Mouse (Mus musculus) hindbrain, embryonic 16.5 days (tissue): Measurements from ENCODE around the gene Gm20605. TPM values are rescaled to one million over a fixed set of nuclear protein-coding genes. Genes with fewer than 3 reads are reported as not detected.

Experiments
- ATAC-seq: fragments of 200-750 bp; cut with Nextera tagmentation; 2 replicates; pipeline ENCODE4 v1.8.0; 2017; ENCODE audit warnings: moderate TSS enrichment, moderate library complexity
- H3K27ac ChIP-seq: fragments of 300-500 bp; sonication (generic); 2 replicates; pipeline ENCODE4 v1.5.1; 2014; ENCODE audit warnings: low read depth, mild to moderate bottlenecking, control low read depth, low read length, moderate library complexity
- H3K27me3 ChIP-seq: fragments of 300-500 bp; sonication (generic); replicated peaks from 2 replicates; pipeline ENCODE4 v1.6.1; 2014; ENCODE audit warnings: low read length; ENCODE audit not compliant: control insufficient read depth, insufficient read depth
- H3K36me3 ChIP-seq: fragments of 300-500 bp; sonication (generic); 2 replicates; pipeline ENCODE4 v1.6.1; 2014; ENCODE audit warnings: mild to moderate bottlenecking, low read length, moderate library complexity, mixed read lengths; ENCODE audit not compliant: control insufficient read depth, insufficient read depth
- H3K4me1 ChIP-seq: fragments of 300-500 bp; sonication (generic); 2 replicates; pipeline ENCODE4 v1.6.1; 2014; ENCODE audit warnings: low read depth, low read length; ENCODE audit not compliant: control insufficient read depth, insufficient read depth
- H3K4me2 ChIP-seq: fragments of 300-500 bp; sonication (generic); 2 replicates; pipeline ENCODE4 v1.6.1; 2014; ENCODE audit warnings: mild to moderate bottlenecking, low read length, control low read depth, moderate library complexity
- H3K4me3 ChIP-seq: fragments of 300-500 bp; sonication (generic); 2 replicates; pipeline ENCODE4 v1.5.1; 2014; ENCODE audit warnings: mild to moderate bottlenecking, low read length, control low read depth, moderate library complexity
- H3K9ac ChIP-seq: fragments of 300-500 bp; sonication (generic); 2 replicates; pipeline ENCODE4 v1.6.1; 2014; ENCODE audit warnings: low read depth, mild to moderate bottlenecking, control low read depth, low read length, moderate library complexity
- H3K9me3 ChIP-seq: fragments of 300-500 bp; sonication (generic); 2 replicates; pipeline ENCODE4 v1.6.1; 2014; ENCODE audit warnings: mild to moderate bottlenecking, low read length, moderate library complexity; ENCODE audit not compliant: control insufficient read depth
- WGBS: fragments of 180-500 bp; shearing (Covaris S2); extraction: QIAGEN DNeasy Blood & Tissue Kit; methylation state at CpG from one replicate; pipeline ENCODE4 v1.1.7; 2014; 5-methylcytosine and 5-hydroxymethylcytosine counted together
- polyA plus RNA-seq: library from polyadenylated mRNA; unstranded; fragments of >200 nt; fragmentation: Nextera tagmentation; extraction: Ambion mirVana; gene quantifications from 2 replicates; pipeline ENCODE4 v1.2.1, GENCODE M21; 2015

Gm20605 gene
- polyA plus RNA-seq, 1 experiment from 2014 or later, result 7.4 TPM

DNA sequence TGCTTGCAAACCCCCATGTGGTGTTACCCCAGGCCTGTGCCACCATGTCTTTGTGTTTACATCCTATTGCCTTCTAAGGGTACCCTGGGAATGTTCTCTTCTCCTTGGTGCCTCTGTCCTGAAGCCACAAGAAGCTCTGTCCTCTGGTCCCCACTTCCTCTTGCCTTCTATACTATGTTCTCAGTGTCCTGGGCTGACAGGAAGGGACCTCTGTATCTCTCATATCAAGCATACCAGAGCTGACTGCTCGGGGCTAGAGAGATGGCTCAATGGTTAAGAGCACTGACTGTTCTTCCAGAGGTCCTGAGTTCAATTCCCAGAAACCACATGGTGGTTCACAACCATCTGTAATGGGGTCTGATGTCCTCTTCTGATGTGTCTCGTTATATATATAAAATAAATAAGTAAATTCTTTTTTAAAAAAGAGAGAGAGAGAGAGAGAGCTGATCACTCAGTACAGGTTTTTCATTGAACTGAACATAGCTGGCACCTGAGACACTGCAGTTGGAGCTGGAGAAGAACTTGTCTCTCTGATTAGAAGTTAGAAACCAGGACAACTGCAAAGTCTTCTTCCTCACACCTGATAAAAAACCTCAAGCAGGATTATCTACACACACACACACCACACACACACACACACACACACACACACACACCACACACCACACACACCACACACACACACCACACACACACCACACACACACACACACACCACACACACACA lies 30.7 kb upstream of the Gm20605 start:
- Histone ChIP-seq H3K36me3 (peaks cover 2% of the 10 kb centered on the region), H3K4me2 (no peak overlapping the region), H3K4me1 (peaks cover 16% of the 10 kb centered on the region), H3K4me3 (no peak overlapping the region), H3K27me3 (no peaks in the 10 kb centered on the region), H3K9me3 (no peaks in the 10 kb centered on the region), H3K27ac (no peak overlapping the region), H3K9ac (no peak overlapping the region)
- no peak for ATAC-seq
- 96% methylated on average over 2 of the region's 2 CpGs for WGBS

DNA sequence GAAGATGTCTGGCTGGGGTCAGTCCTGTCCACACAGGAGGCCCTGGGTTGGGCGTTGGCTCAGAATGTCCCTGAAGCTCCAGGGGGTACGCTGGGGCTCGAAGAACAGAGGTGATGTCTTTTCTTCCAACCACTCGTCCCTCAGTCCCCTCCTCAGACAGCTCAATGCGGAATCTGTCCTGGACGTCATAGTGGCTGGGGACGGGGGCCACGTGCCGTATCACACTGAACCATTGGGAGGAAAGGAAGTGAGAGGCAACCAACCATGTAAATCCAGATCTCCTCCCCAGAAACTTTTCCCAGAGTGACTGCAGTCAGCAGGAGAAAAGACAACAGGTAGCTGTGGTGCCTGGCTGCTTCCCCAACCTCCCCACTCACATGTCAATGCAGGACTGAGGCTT lies 29.4 kb upstream of the Gm20605 start:
- H3K9me3 ChIP-seq, result no peaks in the 10 kb centered on the region
- H3K36me3 ChIP-seq, result peaks cover 2% of the 10 kb centered on the region
- H3K4me1 ChIP-seq, result peaks cover 16% of the 10 kb centered on the region
- peak overlapping the region; percentile 63 for H3K4me3 ChIP-seq
- H3K27me3 ChIP-seq, result no peaks in the 10 kb centered on the region
- no peak for ATAC-seq
- H3K27ac ChIP-seq, result no peak overlapping the region
- peak overlapping the region; percentile 86 for H3K4me2 ChIP-seq
- peak overlapping the region; percentile 86 for H3K9ac ChIP-seq
- 56% methylated on average over 9 of the region's 9 CpGs for WGBS

DNA sequence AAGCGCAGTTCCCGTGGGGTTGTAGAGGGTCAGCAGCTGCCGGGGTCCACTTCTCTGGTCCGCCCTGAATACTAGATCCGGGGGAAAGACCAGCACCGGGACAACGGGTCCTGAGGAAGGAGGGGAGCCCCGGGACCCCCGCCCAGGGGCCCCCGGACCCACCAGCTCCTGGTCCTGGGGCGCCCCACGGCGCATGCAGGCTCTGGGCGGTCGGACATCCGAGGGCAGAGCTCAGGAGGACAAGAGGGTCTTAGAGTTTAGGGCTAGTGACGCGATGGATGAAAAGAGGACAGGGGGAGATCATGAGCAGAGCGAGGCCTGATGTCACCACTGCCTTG lies 28.7 kb upstream of the Gm20605 start:
- H3K27me3 ChIP-seq, result no peaks in the 10 kb centered on the region
- ATAC-seq, result peak; percentile 13
- WGBS, result 4% methylated on average over 19 of the region's 19 CpGs

DNA sequence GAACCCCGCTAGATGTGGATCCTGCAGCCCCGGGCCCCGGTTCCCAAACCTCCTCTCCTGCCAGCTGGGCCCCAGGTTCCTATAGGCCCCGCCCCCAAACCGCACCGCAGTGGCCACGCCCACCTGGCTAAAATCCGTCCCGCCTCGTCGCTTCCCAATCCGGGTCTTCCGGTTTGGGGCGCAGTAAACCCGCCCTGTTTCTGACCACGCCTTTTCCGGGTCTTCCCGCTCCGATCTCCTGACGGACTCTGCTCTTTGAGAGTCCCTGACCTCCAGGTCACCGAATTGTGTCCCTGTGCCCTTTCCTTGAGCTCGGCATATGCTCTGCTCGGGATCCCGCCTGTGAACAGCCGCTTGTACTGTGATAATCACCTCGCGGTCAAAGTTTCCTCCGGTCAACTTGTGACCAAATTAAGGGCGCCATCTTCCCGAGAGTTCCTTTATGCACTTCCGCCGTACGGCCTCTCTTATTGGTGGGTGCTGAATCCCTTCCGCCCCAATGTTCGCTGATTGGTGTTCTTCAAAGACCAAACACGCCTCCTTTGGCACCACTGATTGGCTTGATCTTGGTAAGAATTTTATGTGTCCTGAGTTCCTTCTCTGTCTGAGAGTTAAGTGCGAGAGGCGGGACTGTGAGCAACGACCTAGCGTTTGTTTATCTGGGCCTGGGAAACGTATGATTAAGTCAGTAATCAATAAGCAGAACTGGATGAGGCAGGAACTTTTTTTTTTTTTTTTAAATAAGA lies 28.2 kb upstream of the Gm20605 start, which contains the start of gene Mospd3:
Mospd3 (minus strand) TSS at position 440 of the 746 bp plus-strand sequence.
- peaks cover 16% of the 10 kb centered on the region for H3K4me1 ChIP-seq
- peak within 1 kb of the TSS; percentile 63 for H3K4me3 ChIP-seq
- H3K27me3 ChIP-seq, result no peaks in the 10 kb centered on the region
- H3K4me2 ChIP-seq, result peak within 1 kb of the TSS; percentile 86
- peak; percentile 97 for ATAC-seq
- H3K9me3 ChIP-seq, result no peaks in the 10 kb centered on the region
- H3K27ac ChIP-seq, result peak within 1 kb of the TSS; percentile 81
- peaks cover 2% of the 10 kb centered on the region; the same call in 1 of the 2 replicates for H3K36me3 ChIP-seq
- H3K9ac ChIP-seq, result peak within 1 kb of the TSS; percentile 86
- under 1% methylated on average over 37 of the region's 41 CpGs for WGBS

More for the DNA sequence above, 28.7 kb upstream of the Gm20605 start:
- Histone ChIP-seq H3K36me3 (peaks cover 2% of the 10 kb centered on the region; the same call in 1 of the 2 replicates), H3K4me2 (peak overlapping the region; percentile 86), H3K4me1 (peaks cover 16% of the 10 kb centered on the region), H3K27ac (peak overlapping the region; percentile 27; the same call in 1 of the 2 replicates), H3K4me3 (peak overlapping the region; percentile 63), H3K9me3 (no peaks in the 10 kb centered on the region), H3K9ac (peak overlapping the region; percentile 86)

DNA sequence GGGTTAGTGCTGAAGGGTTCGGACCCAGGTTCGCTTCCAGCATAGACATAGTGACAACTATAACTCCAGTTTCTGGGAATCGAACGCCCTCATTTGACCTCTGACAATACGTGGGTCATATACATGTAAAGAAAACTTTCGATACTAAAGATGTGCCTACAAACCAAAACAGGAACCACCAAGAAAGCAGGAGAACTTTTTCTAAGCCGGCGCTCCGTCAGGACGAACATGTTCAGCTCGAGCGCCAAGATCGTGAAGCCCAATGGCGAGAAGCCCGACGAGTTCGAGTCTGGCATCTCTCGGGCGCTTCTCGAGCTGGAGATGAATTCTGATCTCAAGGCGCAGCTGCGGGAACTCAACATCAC lies 27.6 kb upstream of the Gm20605 start:
- peak overlapping the region; percentile 81 for H3K4me2 ChIP-seq
- ATAC-seq, result no peak
- peak overlapping the region; percentile 63 for H3K4me3 ChIP-seq
- peaks cover 16% of the 10 kb centered on the region for H3K4me1 ChIP-seq
- peaks cover 2% of the 10 kb centered on the region; the same call in 1 of the 2 replicates for H3K36me3 ChIP-seq
- H3K27ac ChIP-seq, result 0 out of 2 replicates have a peak overlapping the region, but pooled peaks have one; percentile 16
- no peaks in the 10 kb centered on the region for H3K27me3 ChIP-seq
- under 1% methylated on average over 22 of the region's 22 CpGs for WGBS
- H3K9ac ChIP-seq, result peak overlapping the region; percentile 48
- no peaks in the 10 kb centered on the region for H3K9me3 ChIP-seq

DNA sequence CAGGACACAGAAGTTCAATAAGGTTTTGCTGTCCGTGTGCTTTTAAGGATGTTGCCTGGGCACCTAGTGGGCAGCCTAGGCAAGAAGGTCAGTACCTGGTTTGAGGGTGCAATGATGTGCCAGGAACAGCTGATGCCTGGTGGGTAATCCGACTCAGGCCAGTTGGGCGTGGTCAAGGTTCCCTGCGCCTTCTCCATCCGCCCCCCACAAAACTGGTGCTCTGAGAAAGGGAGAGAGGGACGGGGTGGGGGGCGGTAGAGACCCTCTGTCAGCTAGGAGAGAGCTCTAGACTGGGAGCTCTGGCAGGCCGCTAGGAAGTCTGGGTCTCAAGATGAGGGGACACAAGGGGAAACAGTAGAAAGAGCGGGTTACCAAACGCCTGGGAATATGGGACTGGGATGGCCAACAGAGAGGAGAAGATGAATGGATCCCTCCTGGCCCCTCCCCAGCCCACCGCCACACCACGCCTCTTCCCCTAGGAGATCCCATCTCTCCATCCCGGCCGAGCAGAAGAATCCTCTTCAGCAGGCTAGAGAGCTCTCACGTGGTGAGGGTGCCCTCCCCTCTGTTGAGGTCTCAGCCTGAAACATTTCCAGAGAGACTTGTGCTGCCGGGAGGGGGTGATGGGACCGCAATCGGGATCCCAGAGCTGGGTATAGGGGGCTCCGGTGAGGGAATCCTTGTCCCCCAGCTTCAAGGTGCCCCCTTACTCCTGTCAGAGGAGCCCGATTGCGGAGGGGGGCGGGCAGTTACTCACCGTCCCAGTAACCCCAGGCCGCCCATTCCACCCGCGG lies 20.9 kb upstream of the Gm20605 start:
- peak overlapping the region; percentile 41 for H3K4me2 ChIP-seq
- no peak; the same call in 1 of the 2 replicates for ATAC-seq
- 14% methylated on average over 26 of the region's 26 CpGs for WGBS
- H3K4me1 ChIP-seq, result peaks cover 6% of the 10 kb centered on the region
- H3K9me3 ChIP-seq, result no peaks in the 10 kb centered on the region
- H3K9ac ChIP-seq, result peak overlapping the region; percentile 48
- H3K4me3 ChIP-seq, result peak overlapping the region; percentile 18
- no peaks in the 10 kb centered on the region for H3K27me3 ChIP-seq
- no peak overlapping the region for H3K27ac ChIP-seq
- H3K36me3 ChIP-seq, result no peaks in the 10 kb centered on the region

DNA sequence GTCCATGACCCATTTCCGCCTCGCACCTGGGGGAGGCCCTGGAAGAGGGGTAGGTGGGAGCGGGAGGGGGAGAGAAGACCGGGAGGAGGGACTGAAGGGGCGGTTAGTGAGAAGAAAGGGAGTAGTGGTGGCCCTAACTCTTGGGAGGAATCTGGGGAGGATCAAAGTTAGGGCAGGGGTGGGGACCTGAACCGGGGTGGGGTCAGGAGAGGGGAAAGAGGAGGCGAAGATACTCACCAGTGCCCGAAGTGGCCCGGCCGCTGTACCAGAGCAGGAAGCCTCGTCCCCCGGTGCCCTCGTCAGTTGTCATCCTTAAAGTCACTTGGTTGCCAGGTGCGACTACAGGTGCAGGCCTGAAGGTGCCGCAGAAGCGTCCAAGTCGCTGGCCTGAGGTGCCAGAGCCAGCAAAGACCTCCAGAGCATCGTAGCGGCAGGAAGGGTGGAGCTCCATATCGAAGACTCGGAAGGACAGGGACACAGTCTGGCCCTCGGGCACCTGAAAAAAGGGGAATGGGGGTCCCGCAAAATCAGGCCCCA lies 20.3 kb upstream of the Gm20605 start:
- 19% methylated on average over 23 of the region's 23 CpGs for WGBS
- peak overlapping the region; percentile 18 for H3K4me3 ChIP-seq

DNA sequence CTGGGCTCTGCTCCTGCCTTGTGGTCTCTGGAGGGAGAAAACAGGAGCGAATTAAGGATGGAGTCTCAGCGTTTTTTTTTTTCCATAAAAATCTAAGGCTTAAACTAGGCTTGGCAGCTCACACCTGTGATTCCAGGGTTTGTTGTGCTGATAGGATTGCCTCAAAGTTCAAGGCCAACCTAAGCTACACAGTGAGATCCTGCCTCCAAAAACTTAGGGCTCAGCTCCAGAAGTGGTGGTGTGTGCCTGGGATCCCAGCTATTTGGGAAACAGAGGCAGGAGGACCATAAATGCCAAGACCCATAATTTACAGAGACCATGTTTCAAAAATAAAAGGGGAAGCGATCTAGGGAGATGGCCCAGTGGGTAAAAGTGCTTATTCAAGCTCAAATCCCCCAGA lies 19.7 kb upstream of the Gm20605 start:
- H3K4me2 ChIP-seq, result no peak overlapping the region
- 58% methylated on average over 3 of the region's 3 CpGs for WGBS

More for the DNA sequence above, 20.3 kb upstream of the Gm20605 start:
- Histone ChIP-seq H3K9ac (peak overlapping the region; percentile 48), H3K4me1 (peaks cover 6% of the 10 kb centered on the region), H3K9me3 (no peaks in the 10 kb centered on the region), H3K27ac (no peak overlapping the region), H3K36me3 (no peaks in the 10 kb centered on the region), H3K27me3 (no peaks in the 10 kb centered on the region), H3K4me2 (peak overlapping the region; percentile 41)
- no peak; the same call in 1 of the 2 replicates for ATAC-seq

More for the DNA sequence above, 19.7 kb upstream of the Gm20605 start:
- no peaks in the 10 kb centered on the region for H3K36me3 ChIP-seq
- H3K27ac ChIP-seq, result no peak overlapping the region
- no peak overlapping the region for H3K4me3 ChIP-seq
- H3K9ac ChIP-seq, result no peak overlapping the region
- peaks cover 6% of the 10 kb centered on the region for H3K4me1 ChIP-seq
- H3K27me3 ChIP-seq, result no peaks in the 10 kb centered on the region
- no peak for ATAC-seq
- H3K9me3 ChIP-seq, result no peaks in the 10 kb centered on the region
